Comparison of ENCODE assay signal across 8 mouse cellular contexts in the genomic region with DNA sequence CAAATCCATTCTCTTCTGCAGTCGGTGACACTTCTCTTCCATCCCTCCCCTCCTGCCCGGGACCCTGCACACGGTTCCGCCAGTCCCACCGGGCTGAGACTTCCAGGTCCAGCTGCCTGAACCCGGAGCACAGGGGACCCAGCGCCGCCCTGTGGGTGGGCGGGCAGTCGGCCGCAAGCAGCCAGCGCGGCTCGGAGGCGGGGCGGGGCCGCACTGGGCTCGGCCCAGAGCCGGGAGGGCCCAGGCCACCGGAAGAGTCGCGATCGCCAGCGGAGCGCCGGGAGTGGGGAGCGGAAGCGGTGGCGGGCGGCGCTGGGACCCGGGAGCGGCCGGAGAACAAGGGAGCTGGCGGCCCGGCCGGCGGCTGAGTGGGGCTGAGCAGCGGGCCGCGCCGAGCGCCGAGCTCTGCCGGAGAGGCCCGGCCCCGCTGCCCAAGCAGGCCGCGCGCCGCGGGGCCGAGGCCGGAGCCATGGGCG. TPM values are rescaled to one million over a fixed set of nuclear protein-coding genes. Genes with fewer than 3 reads are reported as not detected.
DNase-seq lines count a peak whose midpoint lies in the region; ATAC-seq lines count a peak whose summit lies in the region.

A gene (plus strand): TSS at position 257 of the 476 bp plus-strand sequence.

- H3K27ac ChIP-seq in embryonic facial prominence, embryonic 12.5 days: peak within 1 kb of the TSS; percentile 93
- H3K27ac ChIP-seq in limb, embryonic 12.5 days: peak within 1 kb of the TSS; percentile 95
- peak within 1 kb of the TSS; percentile 94 for H3K27ac ChIP-seq in midbrain, embryonic 14.5 days (replicated peaks; ENCODE audit: low read depth, low read length)

- no peaks in the 10 kb centered on the region for H3K27me3 ChIP-seq in embryonic facial prominence, embryonic 12.5 days
- no peaks in the 10 kb centered on the region for H3K27me3 ChIP-seq in limb, embryonic 12.5 days
- no peaks in the 10 kb centered on the region for H3K27me3 ChIP-seq in midbrain, embryonic 14.5 days (ENCODE audit: control insufficient read depth, insufficient read depth, low read length)

- under 1% methylated on average over 45 of the region's 55 CpGs for WGBS in embryonic facial prominence, embryonic 12.5 days
- under 1% methylated on average over 54 of the region's 55 CpGs for WGBS in limb, embryonic 12.5 days
- under 1% methylated on average over 52 of the region's 55 CpGs for WGBS in midbrain, embryonic 14.5 days

- peak; percentile 86 for DNase-seq in layer of hippocampus, adult 11-12 months (ENCODE audit: low spot score)
- DNase-seq in layer of hippocampus, adult 9-10 months (ENCODE audit: low spot score): no peak
- DNase-seq in heart, adult 11 months: peak; percentile 99
- DNase-seq in kidney, adult 18-20 months: peak; percentile 93
- peak; percentile 95 for DNase-seq in midbrain, embryonic 14.5 days
- peak; percentile 82 for DNase-seq in spleen, adult 12 weeks (ENCODE audit: low spot score)

- peak within 1 kb of the TSS; percentile 94 for H3K4me3 ChIP-seq in embryonic facial prominence, embryonic 12.5 days
- peak within 1 kb of the TSS; percentile 96 for H3K4me3 ChIP-seq in limb, embryonic 12.5 days (replicated peaks)
- peak within 1 kb of the TSS; percentile 98 for H3K4me3 ChIP-seq in midbrain, embryonic 14.5 days (replicated peaks; ENCODE audit: low read depth, low read length)

- ATAC-seq in embryonic facial prominence, embryonic 12.5 days (ENCODE audit: insufficient number of reproducible peaks, insufficient read depth, low FRiP score, low TSS enrichment): peak; percentile 94
- ATAC-seq in limb, embryonic 12.5 days (ENCODE audit: insufficient number of reproducible peaks, insufficient read depth, low FRiP score, low TSS enrichment, low read depth): peak; percentile 94
- peak; percentile 94 for ATAC-seq in midbrain, embryonic 14.5 days (ENCODE audit: low FRiP score, low TSS enrichment)

- peaks cover 12% of the 10 kb centered on the region for H3K4me1 ChIP-seq in embryonic facial prominence, embryonic 12.5 days
- H3K4me1 ChIP-seq in limb, embryonic 12.5 days (replicated peaks): peaks cover 14% of the 10 kb centered on the region
- H3K4me1 ChIP-seq in midbrain, embryonic 14.5 days (ENCODE audit: control insufficient read depth, insufficient read depth, low read length): peaks cover 16% of the 10 kb centered on the region

- peak within 1 kb of the TSS; percentile 91 for H3K4me2 ChIP-seq in embryonic facial prominence, embryonic 12.5 days (replicated peaks)
- H3K4me2 ChIP-seq in limb, embryonic 12.5 days: peak within 1 kb of the TSS; percentile 94
- H3K4me2 ChIP-seq in midbrain, embryonic 14.5 days (ENCODE audit: low read length): peak within 1 kb of the TSS; percentile 90

- peaks cover 15% of the 10 kb centered on the region for H3K36me3 ChIP-seq in embryonic facial prominence, embryonic 12.5 days
- peaks cover 28% of the 10 kb centered on the region for H3K36me3 ChIP-seq in limb, embryonic 12.5 days
- H3K36me3 ChIP-seq in midbrain, embryonic 14.5 days (ENCODE audit: control insufficient read depth, insufficient read depth, low read length): peaks cover 8% of the 10 kb centered on the region; the same call in 1 of the 2 replicates

- H3K9me3 ChIP-seq in embryonic facial prominence, embryonic 12.5 days: no peaks in the 10 kb centered on the region
- H3K9me3 ChIP-seq in limb, embryonic 12.5 days: no peaks in the 10 kb centered on the region
- H3K9me3 ChIP-seq in midbrain, embryonic 14.5 days (ENCODE audit: control insufficient read depth, low read length): no peaks in the 10 kb centered on the region

- H3K9ac ChIP-seq in embryonic facial prominence, embryonic 12.5 days: peak within 1 kb of the TSS; percentile 92
- H3K9ac ChIP-seq in limb, embryonic 12.5 days (replicated peaks): peak within 1 kb of the TSS; percentile 97
- peak within 1 kb of the TSS; percentile 96 for H3K9ac ChIP-seq in midbrain, embryonic 14.5 days (replicated peaks; ENCODE audit: low read length)

RNA-seq across cellular contexts. Expression of the gene that starts here (rescaled TPM):
- 33.1 and 33.2 TPM in 2 replicates for polyA plus RNA-seq in embryonic facial prominence, embryonic 12.5 days (2016; fragmentation: Nextera tagmentation; extraction: Ambion mirVana)
- 27.8 and 35.3 TPM in 2 replicates for polyA plus RNA-seq in limb, embryonic 12.5 days (2016; fragmentation: Nextera tagmentation; extraction: Ambion mirVana)
- polyA plus RNA-seq in midbrain, embryonic 14.5 days (2014; fragmentation: Nextera tagmentation; extraction: Ambion mirVana): 35.8 and 40.2 TPM in 2 replicates
